Mouse (Mus musculus) cerebellum, adult 9-10 months (tissue): ENCODE measurements at regions not wholly inside any gene's neighbourhood (a gene's known extent, or its start where the extent isn't known, plus 50 kb on each side); places are given as distances from the start of the nearest gene placed in this dataset.

ENCODE experiments used
- DNase-seq: peaks from one replicate; pipeline ENCODE4 v3.0.0; 2022

GRCm38 (mm10) chr4:105469300-105469821 lies 312.2 kb downstream of the Plpp3 start:
- DNase-seq = no peak

GRCm38 (mm10) chr4:105474765-105475560 lies 314.7 kb upstream of the Gm12728 start:
- peak; percentile 17 for DNase-seq

- DNase-seq = no peak
These were observed 313.3 kb upstream of the Gm12728 start for GRCm38 (mm10) chr4:105476332-105476731.

GRCm38 (mm10) chr4:105486376-105486775 lies 303.3 kb upstream of the Gm12728 start:
- no peak for DNase-seq

GRCm38 (mm10) chr4:105496176-105496575 lies 293.5 kb upstream of the Gm12728 start:
- DNase-seq = no peak

- no peak for DNase-seq
These were observed 283.5 kb upstream of the Gm12728 start for GRCm38 (mm10) chr4:105506190-105506589.

- DNase-seq = no peak
These were observed 282.4 kb upstream of the Gm12728 start for GRCm38 (mm10) chr4:105507221-105507620.

GRCm38 (mm10) chr4:105509091-105509490 lies 280.6 kb upstream of the Gm12728 start:
- no peak for DNase-seq

- no peak for DNase-seq
These were observed 279.3 kb upstream of the Gm12728 start for GRCm38 (mm10) chr4:105510406-105510805.

GRCm38 (mm10) chr4:105525135-105525534 lies 264.5 kb upstream of the Gm12728 start:
- no peak for DNase-seq

- no peak for DNase-seq
These were observed 262.9 kb upstream of the Gm12728 start for GRCm38 (mm10) chr4:105526755-105527154.

- no peak for DNase-seq
These were observed 262.4 kb upstream of the Gm12728 start for GRCm38 (mm10) chr4:105527316-105527715.

- no peak for DNase-seq
These were observed 257.8 kb upstream of the Gm12728 start for GRCm38 (mm10) chr4:105531651-105532425.

- DNase-seq = no peak
These were observed 254.2 kb upstream of the Gm12728 start for GRCm38 (mm10) chr4:105535451-105535850.

- DNase-seq = no peak
These were observed 244.2 kb upstream of the Gm12728 start for GRCm38 (mm10) chr4:105545486-105545885.

GRCm38 (mm10) chr4:105549744-105550440 lies 239.8 kb upstream of the Gm12728 start:
- DNase-seq = no peak

GRCm38 (mm10) chr4:105551966-105552685 lies 237.5 kb upstream of the Gm12728 start:
- no peak for DNase-seq

GRCm38 (mm10) chr4:105554994-105555393 lies 234.7 kb upstream of the Gm12728 start:
- no peak for DNase-seq

GRCm38 (mm10) chr4:105555941-105556340 lies 233.7 kb upstream of the Gm12728 start:
- no peak for DNase-seq

- DNase-seq = no peak
These were observed 232.3 kb upstream of the Gm12728 start for GRCm38 (mm10) chr4:105557396-105557795.

- no peak for DNase-seq
These were observed 229.6 kb upstream of the Gm12728 start for GRCm38 (mm10) chr4:105560055-105560454.

GRCm38 (mm10) chr4:105560781-105561180 lies 228.9 kb upstream of the Gm12728 start:
- no peak for DNase-seq

GRCm38 (mm10) chr4:105561611-105562010 lies 228.1 kb upstream of the Gm12728 start:
- no peak for DNase-seq
